Mouse (Mus musculus) bone marrow, adult 2 months (tissue): ENCODE data around the gene Ube2e1.

Experiments used
- CTCF ChIP-seq: fragments of 200-500 bp; IDR thresholded peaks from 2 replicates; pipeline ENCODE4 v1.5.1; 2011; ENCODE audit warnings: low read length, control low read depth; ENCODE audit not compliant: control insufficient read depth, insufficient read depth
- POLR2A ChIP-seq: fragments of 200-500 bp; IDR thresholded peaks from 2 replicates; pipeline ENCODE4 v1.6.1; 2011; ENCODE audit warnings: low read depth, mild to moderate bottlenecking, control low read depth, low read length, borderline replicate concordance; ENCODE audit not compliant: control insufficient read depth

GRCm38 (mm10) chr14:18297441-18297840, 34.2 kb downstream of the Ube2e1 start:
- TF ChIP-seq POLR2A = no peak
- no peak for TF ChIP-seq CTCF
